Mouse (Mus musculus) spleen, adult 2 months (tissue): ENCODE measurements around the gene Serf2.

Experiments used
- CTCF ChIP-seq: fragments of 200-500 bp; IDR thresholded peaks from 2 replicates; pipeline ENCODE4 v1.5.1; 2011; ENCODE audit warnings: mild to moderate bottlenecking, inconsistent platforms; ENCODE audit not compliant: insufficient read depth, insufficient read length, insufficient replicate concordance; ENCODE audit errors: extremely low read depth
- POLR2A ChIP-seq: fragments of 200-500 bp; IDR thresholded peaks from 2 replicates; pipeline ENCODE4 v1.6.1; 2011; ENCODE audit warnings: low read depth, low read length, inconsistent platforms

GRCm38 (mm10) chr2:121434854-121435253 is 14.1 kb upstream of the Serf2 start:
- TF ChIP-seq CTCF: no peak
- TF ChIP-seq POLR2A: no peak
